Mouse (Mus musculus) MEL (cell line): ENCODE data around the gene Mark2. TPM values are rescaled to one million over a fixed set of nuclear protein-coding genes. Genes with fewer than 3 reads are reported as not detected.

Experiments
- DNase-seq: peaks from one replicate; pipeline ENCODE4 v3.0.0; 2011; ENCODE audit warnings: low read depth, low spot score
- H3K27ac ChIP-seq: 2 replicates; pipeline ENCODE4 v1.5.1; 2012; ENCODE audit warnings: low read depth, mild to moderate bottlenecking, control low read depth, low read length, moderate library complexity; ENCODE audit not compliant: control insufficient read depth
- H3K27me3 ChIP-seq, 2 experiments: fragments of 150-350 bp in 1 of 2; sonication (generic) in 1 of 2; 2 replicates each; pipeline ENCODE4 v1.6.1; 2012; ENCODE audit warnings: low read length in 2 of 2, mild to moderate bottlenecking in 2 of 2, improper control_type of control experiment in 1 of 2, moderate library complexity in 1 of 2; ENCODE audit not compliant: insufficient read depth in 2 of 2, control insufficient read depth in 1 of 2
- H3K36me3 ChIP-seq, 2 experiments: 2 replicates each; pipeline ENCODE4 v1.6.1; 2012 to 2014; ENCODE audit warnings: low read length in 2 of 2, improper control_type of control experiment in 1 of 2, inconsistent platforms in 1 of 2, mild to moderate bottlenecking in 1 of 2; ENCODE audit not compliant: insufficient read depth in 2 of 2, control insufficient read depth in 1 of 2
- H3K4me1 ChIP-seq, 2 experiments: fragments of 150-350 bp in 1 of 2; sonication (generic) in 1 of 2; 2 replicates each; pipeline ENCODE4 v1.6.1; 2012; ENCODE audit warnings: low read length in 2 of 2, improper control_type of control experiment in 1 of 2, mild to moderate bottlenecking in 1 of 2; ENCODE audit not compliant: insufficient read depth in 2 of 2, control insufficient read depth in 1 of 2
- H3K4me3 ChIP-seq, 2 experiments: fragments of 150-350 bp in 1 of 2; sonication (generic) in 1 of 2; 2 replicates each; pipeline ENCODE4 v1.5.1; 2012; ENCODE audit warnings: low read depth in 2 of 2, low read length in 2 of 2, mild to moderate bottlenecking in 2 of 2, moderate library complexity in 2 of 2, control low read depth in 1 of 2, improper control_type of control experiment in 1 of 2; ENCODE audit not compliant: control insufficient read depth in 1 of 2, insufficient read depth in 1 of 2
- H3K79me2 ChIP-seq: 2 replicates; pipeline ENCODE4 v1.6.1; 2012; ENCODE audit warnings: mild to moderate bottlenecking, low read length, moderate library complexity; ENCODE audit not compliant: control insufficient read depth, poor library complexity, insufficient read depth
- H3K9ac ChIP-seq: 2 replicates; pipeline ENCODE4 v1.6.1; 2012; ENCODE audit warnings: low read depth, mild to moderate bottlenecking, control low read depth, low read length, moderate library complexity; ENCODE audit not compliant: control insufficient read depth, poor library complexity, severe bottlenecking
- H3K9me3 ChIP-seq: fragments of 150-350 bp; sonication (generic); replicated peaks from 2 replicates; pipeline ENCODE4 v1.6.1; 2012; ENCODE audit warnings: mild to moderate bottlenecking, low read length, improper control_type of control experiment, moderate library complexity; ENCODE audit not compliant: insufficient read depth
- CHD2 ChIP-seq: IDR thresholded peaks from 2 replicates; pipeline ENCODE4 v1.6.1; 2011; ENCODE audit warnings: low read length, improper control_type of control experiment
- CTCF ChIP-seq, 3 experiments: IDR thresholded peaks in 2 of 3; conservative IDR thresholded peaks in 1 of 3; 2 replicates each; pipeline ENCODE4 v1.5.1; 2011 to 2012; ENCODE audit warnings: low read length in 3 of 3, low read depth in 2 of 3, mild to moderate bottlenecking in 2 of 3, improper control_type of control experiment in 1 of 3, inconsistent platforms in 1 of 3, mixed read lengths in 1 of 3, moderate library complexity in 1 of 3; ENCODE audit not compliant: control insufficient read depth in 1 of 3, insufficient read depth in 1 of 3, poor library complexity in 1 of 3, severe bottlenecking in 1 of 3
- GABPA ChIP-seq: IDR thresholded peaks from 2 replicates; pipeline ENCODE4 v1.6.1; 2012; ENCODE audit warnings: low read depth, mild to moderate bottlenecking, inconsistent platforms, low read length, improper control_type of control experiment, moderate library complexity
- JUND ChIP-seq: IDR thresholded peaks from 2 replicates; pipeline ENCODE4 v1.6.1; 2011; ENCODE audit warnings: low read depth, mild to moderate bottlenecking, improper control_type of control experiment, low read length
- MXI1 ChIP-seq: IDR thresholded peaks from 2 replicates; pipeline ENCODE4 v1.6.1; 2011; ENCODE audit warnings: mild to moderate bottlenecking, low read depth, low read length, improper control_type of control experiment
- POLR2A ChIP-seq, 2 experiments: IDR thresholded peaks; 2 replicates each; pipeline ENCODE4 v1.6.1; 2011 to 2012; ENCODE audit warnings: low read length in 2 of 2, mild to moderate bottlenecking in 2 of 2, control low read depth in 1 of 2, improper control_type of control experiment in 1 of 2, low read depth in 1 of 2, moderate library complexity in 1 of 2; ENCODE audit not compliant: control insufficient read depth in 1 of 2, insufficient read depth in 1 of 2, poor library complexity in 1 of 2
- POLR2AphosphoS2 ChIP-seq: IDR thresholded peaks from 2 replicates; pipeline ENCODE4 v1.6.1; 2011; ENCODE audit warnings: low read length, improper control_type of control experiment
- POLR2AphosphoS5 ChIP-seq: IDR thresholded peaks from 2 replicates; pipeline ENCODE4 v1.6.1; 2012; ENCODE audit warnings: low read depth, borderline replicate concordance, mild to moderate bottlenecking, inconsistent platforms, low read length, moderate library complexity, mixed read lengths
- SMC3 ChIP-seq: IDR thresholded peaks from 2 replicates; pipeline ENCODE4 v1.6.1; 2011; ENCODE audit warnings: low read depth, low read length, improper control_type of control experiment
- TBP ChIP-seq: IDR thresholded peaks from 2 replicates; pipeline ENCODE4 v1.8.0; 2011; ENCODE audit warnings: low read depth, low read length, improper control_type of control experiment
- TCF12 ChIP-seq: IDR thresholded peaks from 2 replicates; pipeline ENCODE4 v1.6.1; 2014; ENCODE audit warnings: low read depth, mild to moderate bottlenecking, inconsistent platforms, low read length, improper control_type of control experiment, moderate library complexity
- UBTF ChIP-seq: IDR thresholded peaks from 2 replicates; pipeline ENCODE4 v1.6.1; 2012; ENCODE audit warnings: low read depth, mild to moderate bottlenecking, inconsistent platforms, low read length, improper control_type of control experiment, moderate library complexity, borderline replicate concordance; ENCODE audit not compliant: insufficient read depth
- ZC3H11A ChIP-seq: IDR thresholded peaks from 2 replicates; pipeline ENCODE4 v1.6.1; 2012; ENCODE audit warnings: low read depth, mild to moderate bottlenecking, inconsistent platforms, low read length, improper control_type of control experiment
- ZMIZ1 ChIP-seq: IDR thresholded peaks from 2 replicates; pipeline ENCODE4 v1.6.1; 2012; ENCODE audit warnings: low read depth, mild to moderate bottlenecking, inconsistent platforms, low read length, improper control_type of control experiment, moderate library complexity
- ZNF384 ChIP-seq: IDR thresholded peaks from 2 replicates; pipeline ENCODE4 v1.6.1; 2012; ENCODE audit warnings: low read depth, mild to moderate bottlenecking, inconsistent platforms, low read length, improper control_type of control experiment
- polyA plus RNA-seq, 2 experiments: library from polyadenylated mRNA; stranded (reverse) in 1 of 2; unstranded in 1 of 2; fragments of >175 nt in 1 of 2; fragments of >200 nt in 1 of 2; gene quantifications; 2 replicates each; pipeline versions ENCODE4 v1.2.1 to v1.2.4; 2012; ENCODE audit warnings: low replicate concordance in 2 of 2, low read depth in 1 of 2; ENCODE audit not compliant: insufficient read length in 2 of 2, insufficient read depth in 1 of 2, missing spikeins in 1 of 2
- total RNA-seq: library from RNA; depleted of rRNA; stranded (reverse); fragments of 300-350 nt; gene quantifications from 2 replicates; pipeline ENCODE4 v1.2.3, GENCODE M21; 2012

Mark2 gene
- total and polyA plus RNA-seq, 3 experiments: 36.1 to 72.4 TPM; not detected in 1

DNA sequence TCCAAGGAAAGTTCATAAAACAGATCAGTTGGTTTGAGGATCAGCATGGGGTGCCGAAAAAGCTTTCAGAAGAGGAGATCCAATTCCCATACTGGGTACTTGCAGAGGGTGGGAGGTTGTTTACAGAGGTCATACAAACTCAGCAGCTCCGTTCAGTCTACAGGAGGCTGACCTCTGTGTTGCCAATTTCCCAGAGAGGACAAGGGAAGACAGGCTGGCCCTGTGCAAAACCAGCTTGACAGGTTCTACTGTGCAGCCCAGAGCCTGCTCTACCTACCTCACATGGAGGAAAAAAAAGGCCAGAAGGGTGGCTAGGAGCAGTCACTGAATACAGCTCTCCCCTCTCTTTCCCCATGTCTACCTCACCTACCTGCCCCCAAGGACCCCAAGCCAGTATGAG lies 7.6 kb downstream of the Mark2 start:
- Histone ChIP-seq H3K4me3 (no peak overlapping the region), H3K79me2 (peaks cover 76% of the 10 kb centered on the region), H3K9me3 (no peaks in the 10 kb centered on the region), H3K27me3 (no peaks in the 10 kb centered on the region), H3K9ac (no peak overlapping the region), H3K27ac (no peak overlapping the region), H3K36me3 (peaks cover 15 to 26% of the 10 kb centered on the region in 2 experiments), H3K4me1 (peaks cover 10 to 30% of the 10 kb centered on the region in 2 experiments)
- TF ChIP-seq TBP: no peak
- TF ChIP-seq CTCF (IDR thresholded peaks at IDR 0.05 in 2 of 3, conservative IDR thresholded peaks at IDR 0.05 in 1 of 3; ENCODE audit: control insufficient read depth in 1 of 3, insufficient read depth in 1 of 3, low read depth in 2 of 3, low read length in 3 of 3, poor library complexity in 1 of 3, severe bottlenecking in 1 of 3): no peak
- DNase-seq: no peak

DNA sequence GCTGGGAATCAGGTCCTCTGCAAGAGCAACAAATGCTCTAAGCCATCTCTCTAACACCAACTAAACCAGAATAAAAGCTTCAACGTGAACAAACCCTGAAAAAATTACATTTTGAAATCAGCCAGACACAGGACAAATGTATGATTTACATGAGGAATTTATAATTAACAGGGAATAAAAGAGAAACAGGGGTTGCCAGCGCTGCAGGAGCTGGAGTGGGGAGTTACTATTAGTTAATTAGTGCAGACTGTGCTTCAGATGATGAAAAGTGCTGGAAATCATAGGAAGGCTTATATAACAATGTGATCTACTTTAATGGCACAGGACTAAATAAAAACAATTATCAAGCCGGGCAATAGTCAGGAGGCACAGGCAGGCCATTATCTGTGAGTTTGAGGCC lies 20.3 kb downstream of the Mark2 start:
- H3K27me3 ChIP-seq: no peaks in the 10 kb centered on the region
- H3K27ac ChIP-seq: no peak overlapping the region
- H3K4me3 ChIP-seq: no peak overlapping the region
- TF ChIP-seq POLR2A (IDR thresholded peaks at IDR 0.05; ENCODE audit: control insufficient read depth in 1 of 2, insufficient read depth in 1 of 2, low read depth in 1 of 2, low read length in 2 of 2, poor library complexity in 1 of 2) (no peak), GABPA (no peak), JUND (no peak), TCF12 (no peak), CHD2 (no peak), ZNF384 (no peak), ZC3H11A (no peak)
- H3K79me2 ChIP-seq: peaks cover 51% of the 10 kb centered on the region
- no peaks in the 10 kb centered on the region for H3K9me3 ChIP-seq
- H3K9ac ChIP-seq: no peak overlapping the region
- H3K36me3 ChIP-seq: peaks cover 8 to 9% of the 10 kb centered on the region in 2 experiments
- H3K4me1 ChIP-seq: peaks cover 0 to 6% of the 10 kb centered on the region in 2 experiments; a peak in 3 of 4 replicates
- no peak for DNase-seq

DNA sequence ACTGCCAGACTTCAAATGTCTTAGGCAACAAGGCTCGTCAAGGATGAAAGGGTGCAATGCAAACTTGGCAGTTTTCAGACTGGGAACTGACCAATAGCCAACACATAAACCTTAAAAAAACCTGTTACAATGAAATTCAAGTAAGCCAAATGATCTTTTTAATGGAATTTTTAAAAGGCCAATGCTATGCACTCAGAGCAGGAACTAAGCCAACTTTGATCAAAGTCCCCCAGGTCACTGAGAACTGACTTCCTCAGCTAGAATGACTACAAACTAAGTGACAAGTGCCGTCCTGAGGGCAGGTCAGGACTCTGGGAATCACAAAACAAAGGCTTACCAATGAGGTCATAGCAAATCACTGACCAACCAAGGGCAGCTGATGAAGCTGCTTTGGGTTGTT lies 21.5 kb downstream of the Mark2 start:
- H3K27ac ChIP-seq: no peak overlapping the region

More for the DNA sequence above, 21.5 kb downstream of the Mark2 start:
- Histone ChIP-seq H3K27me3 (no peaks in the 10 kb centered on the region), H3K36me3 (peaks cover 7 to 20% of the 10 kb centered on the region in 2 experiments), H3K9me3 (no peaks in the 10 kb centered on the region), H3K79me2 (peaks cover 48% of the 10 kb centered on the region), H3K4me3 (no peak overlapping the region), H3K4me1 (peaks cover 5 to 14% of the 10 kb centered on the region in 2 experiments), H3K9ac (no peak overlapping the region)
- no peak for TF ChIP-seq UBTF
- TF ChIP-seq CHD2: no peak
- TF ChIP-seq ZMIZ1: no peak
- no peak for TF ChIP-seq SMC3
- TF ChIP-seq GABPA: no peak
- no peak for TF ChIP-seq POLR2AphosphoS2
- TF ChIP-seq MXI1: no peak
- no peak for TF ChIP-seq POLR2AphosphoS5
- no peak for DNase-seq
